In genomic region chr11:95040491-95041138, GRCm38 (mm10) we compare ENCODE assay signal across 8 mouse cellular contexts. TPM values are rescaled to one million over a fixed set of nuclear protein-coding genes. Genes with fewer than 3 reads are reported as not detected.
DNase-seq lines count a peak whose midpoint lies in the region; ATAC-seq and TF ChIP-seq lines count a peak whose summit lies in the region.

No protein-coding gene starts in this region.

- H3K4me1 ChIP-seq in G1E (ENCODE audit: insufficient read depth, low read depth, low read length), result peaks cover 40% of the 10 kb centered on the region
- peaks cover 5% of the 10 kb centered on the region; the same call in 1 of the 2 replicates for H3K4me1 ChIP-seq in forebrain, embryonic 11.5 days (replicated peaks; ENCODE audit: control insufficient read depth, insufficient read depth, low read length)

- peaks cover 45% of the 10 kb centered on the region for H3K36me3 ChIP-seq in G1E (replicated peaks)
- no peaks in the 10 kb centered on the region for H3K36me3 ChIP-seq in forebrain, embryonic 11.5 days (ENCODE audit: control insufficient read depth, insufficient read depth, low read length)

- no peak for ATAC-seq in G1E (ENCODE audit: extremely low read depth, insufficient number of reproducible peaks, low FRiP score, poor library complexity, severe bottlenecking)
- peak; percentile 22; the same call in 1 of the 2 replicates for ATAC-seq in forebrain, embryonic 11.5 days (replicated peaks; ENCODE audit: low FRiP score)
- ATAC-seq in inflammation-experienced regulatory T-cells, adult 6 months, result no peak

- peak overlapping the region; percentile 75 for H3K4me3 ChIP-seq in G1E (ENCODE audit: low read depth, low read length)
- H3K4me3 ChIP-seq in forebrain, embryonic 11.5 days (ENCODE audit: low read depth, low read length), result peak overlapping the region; percentile 64

- peak overlapping the region; percentile 95 for H3K4me2 ChIP-seq in forebrain, embryonic 11.5 days (ENCODE audit: low read depth, low read length, severe bottlenecking)

- TF ChIP-seq CTCF in G1E (IDR thresholded peaks at IDR 0.05; ENCODE audit: low read depth, low read length), result no peak
- no peak for TF ChIP-seq CTCF in brain, embryonic 14.5 days (IDR thresholded peaks at IDR 0.05; ENCODE audit: borderline replicate concordance, extremely low read depth, insufficient read depth, insufficient read length)

- WGBS in forebrain, embryonic 11.5 days, result 2% methylated on average over 20 of the region's 20 CpGs

- peak overlapping the region; percentile 63 for H3K9ac ChIP-seq in forebrain, embryonic 11.5 days (ENCODE audit: low read length)

- no peak for TF ChIP-seq POLR2A in brain, embryonic 14.5 days (IDR thresholded peaks at IDR 0.05; ENCODE audit: borderline replicate concordance, extremely low read depth, insufficient read depth, insufficient read length, poor library complexity, severe bottlenecking)

- H3K27me3 ChIP-seq in G1E (ENCODE audit: insufficient read depth, low read length), result peaks cover 15% of the 10 kb centered on the region; the same call in 1 of the 2 replicates
- no peaks in the 10 kb centered on the region for H3K27me3 ChIP-seq in forebrain, embryonic 11.5 days (ENCODE audit: control insufficient read depth, insufficient read depth, low read length)

- no peaks in the 10 kb centered on the region for H3K9me3 ChIP-seq in G1E (replicated peaks)
- H3K9me3 ChIP-seq in forebrain, embryonic 11.5 days (ENCODE audit: control insufficient read depth, low read length), result no peaks in the 10 kb centered on the region

- H3K27ac ChIP-seq in forebrain, embryonic 11.5 days (ENCODE audit: low read depth, low read length), result no peak overlapping the region

- intact Hi-C loops in heart, postnatal 14 days (cut with DNase I), result loop anchor here (5.0 kb wide), 3 partner anchors 63 to 217 kb away; partner anchors contain the start of genes Col1a1 and Sgca

- DNase-seq in G1E (ENCODE audit: low spot score), result peak; percentile 65
- peak; percentile 66 for DNase-seq in brain, embryonic 14.5 days (ENCODE audit: low read depth)
- DNase-seq in forebrain, embryonic 11.5 days (ENCODE audit: low spot score), result no peak
- DNase-seq in heart, postnatal 14 days, result peak; percentile 70 to 81
- peak; percentile 75 to 85 for DNase-seq in kidney, postnatal 4 days
- DNase-seq in lung, postnatal 14 days, result peak; percentile 62
- DNase-seq in ovary, postnatal 36 days (ENCODE audit: low spot score), result peak; percentile 68

RNA-seq across cellular contexts. Expression of gene Pdk2, which starts 0.5 kb away (rescaled TPM):
- 40.3 and 46.1 TPM in 2 replicates for total RNA-seq in G1E (2014; fragmentation: Nextera tagmentation)
- total RNA-seq in G1E (2017), result 3.7 and 3.9 TPM in 2 replicates
- polyA plus RNA-seq in G1E (2012), result 33.7 and 37.8 TPM in 2 replicates
- polyA plus RNA-seq in brain, embryonic 14.5 days (2012; rRNA removed), result 17.9 and 26.1 TPM in 2 replicates
- polyA plus RNA-seq in forebrain, embryonic 11.5 days (2014; fragmentation: Nextera tagmentation; extraction: Ambion mirVana), result 16.5 and 17.4 TPM in 2 replicates
- total RNA-seq in heart, postnatal 14 days (2021), result 100 to 1,000 TPM; 297 to 326 TPM
- 1 to 10 TPM; 2.4 to 9.2 (median 8.2) TPM for polyA plus RNA-seq in inflammation-experienced regulatory T-cells, adult 6 months (2017; shearing (Covaris generic))

RNA-seq across cellular contexts. Expression of gene Samd14, which starts 30.9 kb away (rescaled TPM):
- total RNA-seq in G1E (2014; fragmentation: Nextera tagmentation), result 71.8 and 84.9 TPM in 2 replicates
- total RNA-seq in G1E (2017), result 26.1 and 30.0 TPM in 2 replicates
- polyA plus RNA-seq in G1E (2012), result 356 and 518 TPM in 2 replicates
- polyA plus RNA-seq in brain, embryonic 14.5 days (2012; rRNA removed), result 141 and 186 TPM in 2 replicates
- 56.8 and 59.2 TPM in 2 replicates for polyA plus RNA-seq in forebrain, embryonic 11.5 days (2014; fragmentation: Nextera tagmentation; extraction: Ambion mirVana)
- 1 to 10 TPM; 2.2 TPM for total RNA-seq in heart, postnatal 14 days (2021)
- polyA plus RNA-seq in inflammation-experienced regulatory T-cells, adult 6 months (2017; shearing (Covaris generic)), result under 1 TPM; 0.18 to 0.61 (median 0.46) TPM

RNA-seq across cellular contexts. Expression of gene Itga3, which starts 36.0 kb away (rescaled TPM):
- total RNA-seq in G1E (2014; fragmentation: Nextera tagmentation) (not detected in 2 replicates), G1E (2017) (0.27 TPM in 1 of 2 replicates, not detected in the other)
- not detected in 2 replicates for polyA plus RNA-seq in G1E (2012)
- 23.4 and 29.3 TPM in 2 replicates for polyA plus RNA-seq in brain, embryonic 14.5 days (2012; rRNA removed)
- polyA plus RNA-seq in forebrain, embryonic 11.5 days (2014; fragmentation: Nextera tagmentation; extraction: Ambion mirVana), result 4.4 and 5.4 TPM in 2 replicates
- 10 to 100 TPM; 13.5 to 15.6 TPM for total RNA-seq in heart, postnatal 14 days (2021)
- 1 to 10 TPM in 2 of 3 experiments, under 1 TPM in 1; 0.93 to 2.2 (median 1.0) TPM for polyA plus RNA-seq in inflammation-experienced regulatory T-cells, adult 6 months (2017; shearing (Covaris generic))

RNA-seq across cellular contexts. Expression of gene Ppp1r9b, which starts 49.8 kb away (rescaled TPM):
- 87.8 and 117 TPM in 2 replicates for total RNA-seq in G1E (2014; fragmentation: Nextera tagmentation)
- 68.2 and 83.2 TPM in 2 replicates for total RNA-seq in G1E (2017)
- 207 and 233 TPM in 2 replicates for polyA plus RNA-seq in G1E (2012)
- polyA plus RNA-seq in brain, embryonic 14.5 days (2012; rRNA removed), result 37.9 and 81.2 TPM in 2 replicates
- polyA plus RNA-seq in forebrain, embryonic 11.5 days (2014; fragmentation: Nextera tagmentation; extraction: Ambion mirVana), result 17.2 and 18.6 TPM in 2 replicates
- total RNA-seq in heart, postnatal 14 days (2021), result 10 to 100 TPM; 50.5 to 52.1 TPM
- 10 to 100 TPM; 19.1 to 24.8 (median 24.8) TPM for polyA plus RNA-seq in inflammation-experienced regulatory T-cells, adult 6 months (2017; shearing (Covaris generic))

Comparison
In these comparisons a context has a peak if more than half of its experiments do, and no peak if none do; other contexts are left out.
1. RNA of gene Samd14, which starts 30.9 kb away (polyA plus RNA-seq): 356 to 518 TPM in G1E, 141 to 186 TPM in brain, embryonic 14.5 days and 56.8 to 59.2 TPM in forebrain, embryonic 11.5 days; 0.18 to 0.61 TPM in inflammation-experienced regulatory T-cells, adult 6 months; every median in the first group is over 10 times any median in the second.